Mouse (Mus musculus) urinary bladder, postnatal 14 days (tissue): Measurements from ENCODE around the gene a.
"Not testable (repeated sequence)": the region's sequence is repeated elsewhere in the genome, so short reads cannot be mapped to it uniquely, and the experiment has no call there.

ENCODE experiments used
- DNase-seq: peaks from one replicate; pipeline ENCODE4 v3.0.0; 2021; ENCODE audit warnings: low spot score

Gene a

GRCm38 (mm10) chr2:154922134-154922533 lies 130.9 kb downstream of the a start:
- DNase-seq: not testable (repeated sequence)

- no peak for DNase-seq
These were observed 134.3 kb downstream of the a start for GRCm38 (mm10) chr2:154925411-154926031.

GRCm38 (mm10) chr2:154926843-154927242 lies 135.6 kb downstream of the a start:
- no peak for DNase-seq

GRCm38 (mm10) chr2:154928298-154928697 lies 137.1 kb downstream of the a start:
- DNase-seq: no peak

GRCm38 (mm10) chr2:154933884-154934283 lies 142.7 kb downstream of the a start:
- DNase-seq: no peak

- DNase-seq: no peak
These were observed 144.9 kb downstream of the a start for GRCm38 (mm10) chr2:154936106-154936505.

GRCm38 (mm10) chr2:154936536-154937155 lies 145.4 kb downstream of the a start:
- no peak for DNase-seq

GRCm38 (mm10) chr2:154937547-154938390 lies 146.6 kb downstream of the a start:
- no peak for DNase-seq

GRCm38 (mm10) chr2:154941952-154942351 lies 150.8 kb downstream of the a start:
- DNase-seq: no peak

GRCm38 (mm10) chr2:154942546-154942945 lies 151.3 kb downstream of the a start:
- no peak for DNase-seq

- peak; percentile 88 for DNase-seq
These were observed 151.9 kb downstream of the a start for GRCm38 (mm10) chr2:154943101-154943500.

GRCm38 (mm10) chr2:154946921-154947320 lies 155.7 kb downstream of the a start:
- DNase-seq: no peak

- DNase-seq: no peak
These were observed 158.2 kb downstream of the a start for GRCm38 (mm10) chr2:154949352-154949751.

GRCm38 (mm10) chr2:154949877-154950276 lies 158.7 kb downstream of the a start:
- DNase-seq: no peak

GRCm38 (mm10) chr2:154950601-154951000 lies 159.4 kb downstream of the a start:
- no peak for DNase-seq

GRCm38 (mm10) chr2:154959486-154959885 lies 168.3 kb downstream of the a start:
- DNase-seq: no peak

GRCm38 (mm10) chr2:154959909-154960308 lies 168.7 kb downstream of the a start:
- DNase-seq: no peak

GRCm38 (mm10) chr2:154963176-154963575 lies 172.0 kb downstream of the a start:
- DNase-seq: no peak

GRCm38 (mm10) chr2:154969740-154970397 lies 178.7 kb downstream of the a start:
- DNase-seq: not testable (repeated sequence)

GRCm38 (mm10) chr2:154971919-154972692 lies 180.9 kb downstream of the a start:
- no peak for DNase-seq

GRCm38 (mm10) chr2:154972981-154973380 lies 181.8 kb downstream of the a start:
- no peak for DNase-seq

- no peak for DNase-seq
These were observed 195.4 kb downstream of the a start for GRCm38 (mm10) chr2:154986609-154987008.
